Mouse (Mus musculus) heart, postnatal 0 days (tissue): Measurements from ENCODE around the gene Ifna11. TPM values are rescaled to one million over a fixed set of nuclear protein-coding genes. Genes with fewer than 3 reads are reported as not detected.
"Not testable (repeated sequence)": the region's sequence is repeated elsewhere in the genome, so short reads cannot be mapped to it uniquely, and the experiment has no call there.

Source experiments
- ATAC-seq: fragments of 200-750 bp; cut with Nextera tagmentation; 2 replicates; pipeline ENCODE4 v1.8.0; 2017; ENCODE audit warnings: low read depth, moderate number of reproducible peaks, moderate library complexity; ENCODE audit not compliant: insufficient read depth
- DNase-seq: peaks from one replicate; pipeline ENCODE4 v3.0.0-alpha.2; 2016; ENCODE audit warnings: low spot score
- H3K27ac ChIP-seq: fragments of 300-500 bp; sonication (generic); 2 replicates; pipeline ENCODE4 v1.5.1; 2014; ENCODE audit warnings: low read depth, mild to moderate bottlenecking
- H3K27me3 ChIP-seq: fragments of 300-500 bp; sonication (generic); 2 replicates; pipeline ENCODE4 v1.6.1; 2014; ENCODE audit warnings: low read length, mixed read lengths; ENCODE audit not compliant: control insufficient read depth, insufficient read depth
- H3K36me3 ChIP-seq: fragments of 300-500 bp; sonication (generic); replicated peaks from 2 replicates; pipeline ENCODE4 v1.6.1; 2014; ENCODE audit warnings: low read length, mixed read lengths; ENCODE audit not compliant: control insufficient read depth, insufficient read depth
- H3K4me1 ChIP-seq: fragments of 300-500 bp; sonication (generic); 2 replicates; pipeline ENCODE4 v1.6.1; 2014; ENCODE audit warnings: antibody characterized with exemption; ENCODE audit not compliant: control insufficient read depth, insufficient read depth
- H3K4me2 ChIP-seq: fragments of 300-500 bp; sonication (generic); 2 replicates; pipeline ENCODE4 v1.6.1; 2014; ENCODE audit warnings: low read depth, mild to moderate bottlenecking, low read length, moderate library complexity
- H3K4me3 ChIP-seq: fragments of 300-500 bp; sonication (generic); 2 replicates; pipeline ENCODE4 v1.5.1; 2014; ENCODE audit warnings: low read depth, low read length
- H3K9ac ChIP-seq: fragments of 300-500 bp; sonication (generic); replicated peaks from 2 replicates; pipeline ENCODE4 v1.6.1; 2014; ENCODE audit warnings: low read depth, low read length, mixed read lengths
- H3K9me3 ChIP-seq: fragments of 300-500 bp; sonication (generic); replicated peaks from 2 replicates; pipeline ENCODE4 v1.6.1; 2016; ENCODE audit warnings: low read length; ENCODE audit not compliant: control insufficient read depth
- CTCF ChIP-seq: IDR thresholded peaks from 2 replicates; pipeline ENCODE4 v1.5.1; 2016; ENCODE audit warnings: antibody characterized with exemption, control low read depth, low read depth
- EP300 ChIP-seq: IDR thresholded peaks from 2 replicates; pipeline ENCODE4 v1.6.1; 2016; ENCODE audit warnings: antibody characterized with exemption, low read depth
- WGBS: fragments of 180-500 bp; shearing (Covaris S2); extraction: QIAGEN DNeasy Blood & Tissue Kit; methylation state at CpG from one replicate; pipeline ENCODE4 v1.1.7; 2014; 5-methylcytosine and 5-hydroxymethylcytosine counted together
- polyA plus RNA-seq: library from polyadenylated mRNA; unstranded; fragments of >200 nt; fragmentation: Nextera tagmentation; extraction: Ambion mirVana; gene quantifications from 2 replicates; pipeline ENCODE4 v1.2.1, GENCODE M21; 2015
- total RNA-seq: library from RNA; depleted of rRNA; stranded (reverse); fragments of >200 nt; gene quantifications from 2 replicates; pipeline ENCODE4 v1.2.3, GENCODE M21; 2014; ENCODE audit warnings: low replicate concordance; rRNA removed

Ifna11 gene
- total RNA-seq: not detected in 2 replicates
- not detected in 2 replicates for polyA plus RNA-seq

DNA sequence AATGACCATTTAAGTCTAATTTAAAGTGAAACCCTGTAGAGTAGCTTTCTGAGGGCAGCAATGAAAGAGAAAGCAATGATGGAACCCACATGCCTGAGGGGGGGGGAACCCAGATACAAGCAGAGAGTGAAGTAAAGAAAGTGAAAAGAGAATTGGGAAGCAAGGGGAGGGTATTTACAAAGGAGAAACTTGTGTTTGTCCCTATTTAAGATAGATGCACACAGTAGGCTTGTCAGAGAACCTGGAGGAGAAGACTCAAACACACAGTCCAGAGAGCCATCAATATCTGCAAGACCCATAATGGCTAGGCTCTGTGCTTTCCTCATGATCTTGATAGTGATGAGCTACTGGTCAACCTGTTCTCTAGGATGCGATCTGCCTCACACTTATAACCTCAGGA is at the start of gene Ifna11:
TSS of gene Ifna11 (plus strand) at position 301 of the 400 bp plus-strand sequence.
- Histone ChIP-seq H3K9ac (no peak within 1 kb of the TSS), H3K36me3 (no peaks in the 10 kb centered on the region), H3K4me3 (no peak within 1 kb of the TSS), H3K9me3 (no peaks in the 10 kb centered on the region), H3K27me3 (no peaks in the 10 kb centered on the region), H3K4me2 (no peak within 1 kb of the TSS), H3K27ac (no peak within 1 kb of the TSS), H3K4me1 (no peaks in the 10 kb centered on the region)
- WGBS: 57% methylated on average over 1 of the region's 1 CpGs
- TF ChIP-seq CTCF (no peak), EP300 (no peak)
- ATAC-seq (no peak), DNase-seq (no peak)

DNA sequence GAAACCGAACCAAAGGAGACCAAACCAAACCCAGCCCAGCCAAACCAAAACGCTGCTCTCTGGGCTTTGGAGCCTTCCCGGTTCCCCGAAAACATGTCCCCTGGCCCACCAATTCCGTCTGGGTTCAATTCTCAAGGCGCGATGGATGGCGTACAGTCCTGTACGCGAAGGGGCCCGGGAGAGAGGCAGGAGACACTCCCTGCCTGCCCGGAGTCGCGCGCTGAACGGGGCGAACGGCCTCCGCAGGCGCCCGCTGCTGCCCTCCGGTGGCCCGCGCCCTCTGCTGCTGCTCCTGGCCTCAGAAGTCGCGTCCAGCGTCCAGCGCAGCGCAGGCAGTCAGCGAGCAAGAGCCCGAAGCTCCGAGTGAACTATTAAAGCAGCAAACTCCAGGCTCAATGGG is 46.2 kb upstream of the Ifna11 start, which contains the start of gene Gm13290:
TSS of gene Gm13290 (plus strand) at position 301 of the 400 bp plus-strand sequence.
- not testable (repeated sequence) for H3K9me3 ChIP-seq, ATAC-seq
- WGBS: no CpG with 5 or more reads among the region's 32 CpGs

DNA sequence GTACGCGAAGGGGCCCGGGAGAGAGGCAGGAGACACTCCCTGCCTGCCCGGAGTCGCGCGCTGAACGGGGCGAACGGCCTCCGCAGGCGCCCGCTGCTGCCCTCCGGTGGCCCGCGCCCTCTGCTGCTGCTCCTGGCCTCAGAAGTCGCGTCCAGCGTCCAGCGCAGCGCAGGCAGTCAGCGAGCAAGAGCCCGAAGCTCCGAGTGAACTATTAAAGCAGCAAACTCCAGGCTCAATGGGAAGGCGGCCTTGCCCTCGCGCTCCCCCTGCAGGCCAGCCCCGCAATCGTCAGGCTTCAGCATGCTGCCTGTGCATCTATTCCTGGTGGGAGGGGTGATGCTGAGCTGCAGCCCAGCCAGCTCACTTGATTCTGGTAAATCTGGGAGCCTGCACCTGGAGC is 43.1 kb upstream of the Ifna11 start, which contains the start of gene Gm13289:
TSS of gene Gm13289 (plus strand) at position 301 of the 400 bp plus-strand sequence.
- H3K27ac ChIP-seq, H3K9me3 ChIP-seq, H3K4me2 ChIP-seq, ATAC-seq, H3K27me3 ChIP-seq, H3K4me1 ChIP-seq, DNase-seq, H3K4me3 ChIP-seq, H3K9ac ChIP-seq, H3K36me3 ChIP-seq: not testable (repeated sequence)
- WGBS: no CpG with 5 or more reads among the region's 29 CpGs

More for the DNA sequence above, 46.2 kb upstream of the Ifna11 start, which contains the start of gene Gm13290:
- H3K9ac ChIP-seq, H3K27me3 ChIP-seq, H3K4me3 ChIP-seq, H3K4me1 ChIP-seq, DNase-seq, H3K27ac ChIP-seq, H3K4me2 ChIP-seq, H3K36me3 ChIP-seq: not testable (repeated sequence)

GRCm38 (mm10) chr4:88779550-88779949 is 40.2 kb upstream of the Ifna11 start, which contains the start of gene Gm13272:
Gene Gm13272, plus strand, starts transcription at chr4:88779850.
- not testable (repeated sequence) for H3K36me3 ChIP-seq, H3K9ac ChIP-seq, ATAC-seq, H3K27ac ChIP-seq, H3K4me2 ChIP-seq, H3K4me1 ChIP-seq, H3K4me3 ChIP-seq, DNase-seq, H3K27me3 ChIP-seq, H3K9me3 ChIP-seq
- WGBS: no CpG with 5 or more reads among the region's 29 CpGs

DNA sequence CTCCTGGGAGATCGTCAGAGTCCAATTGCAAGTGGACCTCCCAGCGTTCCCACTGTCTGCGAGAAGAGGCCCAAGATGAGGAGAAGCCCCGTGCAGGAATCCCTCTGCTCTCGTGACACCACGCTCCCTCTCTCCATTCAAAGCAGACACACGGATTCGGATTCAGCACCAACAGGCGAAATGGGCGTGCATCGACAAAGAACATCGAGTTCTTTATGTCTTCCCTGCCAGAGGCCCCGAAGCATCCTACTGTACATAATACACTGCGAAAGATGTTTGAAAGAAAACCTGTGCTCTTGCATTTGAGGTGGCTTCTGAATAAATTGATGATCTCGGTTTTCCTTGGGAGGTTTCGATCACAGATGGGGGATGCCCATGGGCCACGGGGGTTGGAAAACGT is 39.4 kb upstream of the Ifna11 start:
- not testable (repeated sequence) for DNase-seq, H3K36me3 ChIP-seq, H3K9ac ChIP-seq, H3K27me3 ChIP-seq, H3K27ac ChIP-seq, H3K4me2 ChIP-seq, H3K4me1 ChIP-seq, H3K4me3 ChIP-seq, ATAC-seq, H3K9me3 ChIP-seq
- 48% methylated on average over 14 of the region's 18 CpGs for WGBS

- H3K4me3 ChIP-seq: peak within 1 kb of the TSS; percentile 28; the same call in 1 of the 2 replicates
- peak within 1 kb of the TSS; percentile 82 for H3K27ac ChIP-seq
- whole genome bisulfite sequencing: 9% methylated on average over 3 of the region's 7 CpGs
- not testable (repeated sequence) for DNase-seq, H3K9me3 ChIP-seq, ATAC-seq, H3K27me3 ChIP-seq, H3K9ac ChIP-seq, H3K4me1 ChIP-seq, H3K36me3 ChIP-seq
- H3K4me2 ChIP-seq: peak within 1 kb of the TSS; percentile 47
Observed at GRCm38 (mm10) chr4:88781831-88782230, 37.9 kb upstream of the Ifna11 start, which contains the start of gene Ifnz. Gene Ifnz, plus strand, starts transcription at chr4:88782131.

- not testable (repeated sequence) for H3K36me3 ChIP-seq, H3K9ac ChIP-seq, DNase-seq, H3K9me3 ChIP-seq, H3K4me1 ChIP-seq, ATAC-seq, H3K27me3 ChIP-seq
- Histone ChIP-seq H3K4me3 (peak overlapping the region; percentile 28; the same call in 1 of the 2 replicates), H3K27ac (peak overlapping the region; percentile 82), H3K4me2 (peak overlapping the region; percentile 47)
- 0% methylated on average over 5 of the region's 31 CpGs for WGBS
Observed at GRCm38 (mm10) chr4:88782335-88782734, 37.4 kb upstream of the Ifna11 start.

GRCm38 (mm10) chr4:88785409-88785808 is 34.4 kb upstream of the Ifna11 start, which contains the start of gene Gm13276:
Gene Gm13276, plus strand, starts transcription at chr4:88785709.
- H3K36me3 ChIP-seq, H3K4me2 ChIP-seq, H3K4me3 ChIP-seq, H3K4me1 ChIP-seq, H3K27me3 ChIP-seq, H3K27ac ChIP-seq, DNase-seq, ATAC-seq, H3K9ac ChIP-seq, H3K9me3 ChIP-seq: not testable (repeated sequence)
- no CpG with 5 or more reads among the region's 27 CpGs for WGBS
